Mouse (Mus musculus) heart, adult 2 months (tissue): ENCODE results near the gene Ppt2. TPM values are rescaled to one million over a fixed set of nuclear protein-coding genes. Genes with fewer than 3 reads are reported as not detected.

Source experiments
- DNase-seq, 2 experiments: peaks; one replicate each; pipeline ENCODE4 v3.0.0; 2021
- H3K27ac ChIP-seq: fragments of 200-600 bp; 2 replicates; pipeline ENCODE4 v1.8.1; 2022
- H3K27me3 ChIP-seq: fragments of 200-500 bp; 2 replicates; pipeline ENCODE4 v1.6.1; 2012; ENCODE audit warnings: mild to moderate bottlenecking, low read length, inconsistent platforms, mixed read lengths; ENCODE audit not compliant: control insufficient read depth, insufficient read depth
- H3K36me3 ChIP-seq: fragments of 200-500 bp; 2 replicates; pipeline ENCODE4 v1.6.1; 2012; ENCODE audit warnings: low read length, inconsistent platforms; ENCODE audit not compliant: control insufficient read depth, insufficient read depth
- H3K4me1 ChIP-seq: fragments of 200-500 bp; 2 replicates; pipeline ENCODE4 v1.6.1; 2011; ENCODE audit warnings: low read length; ENCODE audit not compliant: control insufficient read depth, insufficient read depth
- H3K4me3 ChIP-seq: fragments of 200-600 bp; 2 replicates; pipeline ENCODE4 v1.8.1; 2022
- H3K79me2 ChIP-seq: fragments of 200-500 bp; replicated peaks from 2 replicates; pipeline ENCODE4 v1.6.1; 2012; ENCODE audit warnings: mild to moderate bottlenecking, inconsistent platforms, low read length, moderate library complexity, mixed read lengths; ENCODE audit not compliant: control insufficient read depth, insufficient read depth
- H3K9ac ChIP-seq: fragments of 200-500 bp; 2 replicates; pipeline ENCODE4 v1.6.1; 2012; ENCODE audit warnings: low read depth, mild to moderate bottlenecking, control low read depth, inconsistent platforms, low read length, mixed read lengths
- CTCF ChIP-seq: fragments of 200-600 bp; IDR thresholded peaks from 2 replicates; pipeline ENCODE4 v1.8.1; 2022; ENCODE audit warnings: antibody characterized with exemption, mild to moderate bottlenecking, moderate library complexity
- EP300 ChIP-seq: fragments of 200-500 bp; IDR thresholded peaks from 2 replicates; pipeline ENCODE4 v1.6.1; 2011; ENCODE audit warnings: low read depth, low read length, control low read depth; ENCODE audit not compliant: insufficient read depth
- POLR2A ChIP-seq: fragments of 200-500 bp; IDR thresholded peaks from 2 replicates; pipeline ENCODE4 v1.6.1; 2011; ENCODE audit warnings: mild to moderate bottlenecking, low read depth, low read length, control low read depth; ENCODE audit not compliant: insufficient read depth
- WGBS: fragments of 180-500 bp; shearing (Covaris S2); methylation state at CpG from one replicate; pipeline ENCODE4 v1.1.7; 2018; 5-methylcytosine and 5-hydroxymethylcytosine counted together
- intact Hi-C: fragments of 180-260 bp; cut with DNase I; formaldehyde crosslinking; loops from one replicate; pipeline ENCODE4 v1.15.1; 2025
- polyA plus RNA-seq: library from polyadenylated mRNA; depleted of rRNA; stranded (reverse); fragments of >200 nt; gene quantifications from 2 replicates; pipeline ENCODE4 v1.2.3, GENCODE M21; 2012
- total RNA-seq, 2 experiments: library from RNA; stranded (reverse); gene quantifications; 2 replicates each; pipeline ENCODE4 v1.2.3; 2021

Ppt2 gene
- total and polyA plus RNA-seq, 3 experiments, result 50.5 to 63.9 (median 53.0) TPM

GRCm38 (mm10) chr17:34605609-34606008 lies 22.7 kb downstream of the Ppt2 start:
- no peaks in the 10 kb centered on the region for H3K36me3 ChIP-seq
- peak overlapping the region; percentile 91 for H3K27ac ChIP-seq
- H3K9ac ChIP-seq, result peak overlapping the region; percentile 96
- WGBS, result under 1% methylated on average over 29 of the region's 30 CpGs
- DNase-seq, result peak; percentile 97 to 98
- peaks cover 2% of the 10 kb centered on the region for H3K79me2 ChIP-seq
- TF ChIP-seq EP300 (no peak), CTCF (no peak), POLR2A (peak; percentile 89)
- no peaks in the 10 kb centered on the region for H3K27me3 ChIP-seq
- H3K4me3 ChIP-seq, result peak overlapping the region; percentile 89
- H3K4me1 ChIP-seq, result peaks cover 4% of the 10 kb centered on the region
- intact Hi-C loops, result loop anchor here (2.0 to 10.0 kb wide), 2 partner anchors 21 to 491 kb away; partner anchors contain the start of gene H2-DMa

GRCm38 (mm10) chr17:34604511-34605237 lies 23.6 kb downstream of the Ppt2 start:
- H3K27me3 ChIP-seq, result no peaks in the 10 kb centered on the region
- no peak for TF ChIP-seq EP300
- TF ChIP-seq CTCF, result no peak
- TF ChIP-seq POLR2A, result no peak
- no peaks in the 10 kb centered on the region for H3K36me3 ChIP-seq
- H3K27ac ChIP-seq, result peak overlapping the region; percentile 91
- H3K79me2 ChIP-seq, result peaks cover 2% of the 10 kb centered on the region
- intact Hi-C loops, result loop anchor here (10.0 kb wide), 1 partner anchor 490 kb away; the partner anchor contains the start of gene H2-DMa
- H3K9ac ChIP-seq, result peak overlapping the region; percentile 82
- no peak for DNase-seq
- 17% methylated on average over 24 of the region's 24 CpGs for whole genome bisulfite sequencing
- H3K4me3 ChIP-seq, result peak overlapping the region; percentile 89
- peaks cover 4% of the 10 kb centered on the region for H3K4me1 ChIP-seq

- Histone ChIP-seq H3K4me3 (peak within 1 kb of the TSS; percentile 89), H3K79me2 (peaks cover 2% of the 10 kb centered on the region), H3K27me3 (no peaks in the 10 kb centered on the region), H3K27ac (peak within 1 kb of the TSS; percentile 91), H3K36me3 (no peaks in the 10 kb centered on the region), H3K9ac (peak within 1 kb of the TSS; percentile 82), H3K4me1 (peaks cover 4% of the 10 kb centered on the region)
- DNase-seq, result peak; percentile 94 to 99
- intact Hi-C loops, result loop anchor here (10.0 kb wide), 1 partner anchor 489 kb away; the partner anchor contains the start of gene H2-DMa
- under 1% methylated on average over 35 of the region's 35 CpGs for WGBS
- TF ChIP-seq POLR2A, result peak; percentile 93
- TF ChIP-seq CTCF, result no peak
- peak; percentile 11; the same call in 1 of the 2 replicates for TF ChIP-seq EP300
These were observed 24.2 kb downstream of the Ppt2 start, which contains the start of gene Agpat1 for GRCm38 (mm10) chr17:34604061-34604508. Gene Agpat1, plus strand, starts transcription at chr17:34604262.

- peak within 1 kb of the TSS; percentile 89 for H3K4me3 ChIP-seq
- H3K36me3 ChIP-seq, result no peaks in the 10 kb centered on the region
- intact Hi-C loops, result loop anchor here (1.0 to 10.0 kb wide), 2 partner anchors 38 to 489 kb away; partner anchors contain the start of gene H2-DMa
- peaks cover 2% of the 10 kb centered on the region for H3K79me2 ChIP-seq
- TF ChIP-seq POLR2A (peak; percentile 77), EP300 (0 out of 2 replicates have a peak, but pooled peaks have one; percentile 10), CTCF (no peak)
- H3K27ac ChIP-seq, result peak within 1 kb of the TSS; percentile 91
- peaks cover 4% of the 10 kb centered on the region for H3K4me1 ChIP-seq
- peak within 1 kb of the TSS; percentile 82 for H3K9ac ChIP-seq
- WGBS, result under 1% methylated on average over 30 of the region's 30 CpGs
- DNase-seq, result peak; percentile 92 to 98
- no peaks in the 10 kb centered on the region for H3K27me3 ChIP-seq
These were observed 24.8 kb downstream of the Ppt2 start, which contains the start of gene Rnf5 for GRCm38 (mm10) chr17:34603375-34604060. Gene Rnf5, minus strand, starts transcription at chr17:34603690.

- H3K27ac ChIP-seq, result no peak overlapping the region
- no peak overlapping the region for H3K4me3 ChIP-seq
- H3K79me2 ChIP-seq, result peaks cover 2% of the 10 kb centered on the region
- DNase-seq, result no peak
- TF ChIP-seq POLR2A (no peak), CTCF (no peak), EP300 (no peak)
- no peaks in the 10 kb centered on the region for H3K36me3 ChIP-seq
- H3K27me3 ChIP-seq, result no peaks in the 10 kb centered on the region
- no peak overlapping the region for H3K9ac ChIP-seq
- WGBS, result 83% methylated on average over 12 of the region's 12 CpGs
- intact Hi-C loops, result loop anchor here (10.0 kb wide), 1 partner anchor 487 kb away; the partner anchor contains the start of gene H2-DMa
- peaks cover 3% of the 10 kb centered on the region for H3K4me1 ChIP-seq
These were observed 26.5 kb downstream of the Ppt2 start for GRCm38 (mm10) chr17:34601796-34602195.
